Mouse (Mus musculus): Measurements from ENCODE around the gene Socs3. TPM values are rescaled to one million over a fixed set of nuclear protein-coding genes. Genes with fewer than 3 reads are reported as not detected.

Socs3 gene
- polyA plus RNA-seq, 1 experiment from 2014 or later, result 14.9 TPM

GRCm38 (mm10) chr11:117995255-117995654 lies 25.4 kb upstream of the Socs3 start:
- H3K4me1 ChIP-seq (replicated peaks), result peaks cover 42% of the 10 kb centered on the region
- no peak overlapping the region for H3K4me2 ChIP-seq
- peaks cover 26% of the 10 kb centered on the region for H3K36me3 ChIP-seq
- no peaks in the 10 kb centered on the region for H3K9me3 ChIP-seq
- peak overlapping the region; percentile 45; the same call in 1 of the 2 replicates for H3K27ac ChIP-seq
- WGBS, result 74% methylated on average over 2 of the region's 2 CpGs
- H3K9ac ChIP-seq (replicated peaks), result no peak overlapping the region
- no peaks in the 10 kb centered on the region for H3K27me3 ChIP-seq
- ATAC-seq (ENCODE audit: insufficient number of reproducible peaks, insufficient read depth, low FRiP score, low TSS enrichment, low read depth), result no peak
- H3K4me3 ChIP-seq (replicated peaks), result no peak overlapping the region

- Histone ChIP-seq H3K4me2 (peak overlapping the region; percentile 21; the same call in 1 of the 2 replicates), H3K27me3 (no peaks in the 10 kb centered on the region), H3K9me3 (no peaks in the 10 kb centered on the region), H3K4me1 (replicated peaks) (peaks cover 42% of the 10 kb centered on the region), H3K27ac (peak overlapping the region; percentile 79), H3K4me3 (replicated peaks) (no peak overlapping the region), H3K9ac (replicated peaks) (peak overlapping the region; percentile 37; the same call in 1 of the 2 replicates), H3K36me3 (peaks cover 18% of the 10 kb centered on the region)
- 43% methylated on average over 9 of the region's 9 CpGs for WGBS
- no peak for ATAC-seq (ENCODE audit: insufficient number of reproducible peaks, insufficient read depth, low FRiP score, low TSS enrichment, low read depth)
These were observed 24.6 kb upstream of the Socs3 start for GRCm38 (mm10) chr11:117994250-117995057.

- Histone ChIP-seq H3K4me1 (replicated peaks) (peaks cover 42% of the 10 kb centered on the region), H3K9me3 (no peaks in the 10 kb centered on the region), H3K4me2 (peak overlapping the region; percentile 21; the same call in 1 of the 2 replicates), H3K9ac (replicated peaks) (peak overlapping the region; percentile 37; the same call in 1 of the 2 replicates), H3K36me3 (peaks cover 8% of the 10 kb centered on the region), H3K4me3 (replicated peaks) (no peak overlapping the region), H3K27ac (peak overlapping the region; percentile 79), H3K27me3 (no peaks in the 10 kb centered on the region)
- 62% methylated on average over 14 of the region's 14 CpGs for WGBS
- no peak for ATAC-seq (ENCODE audit: insufficient number of reproducible peaks, insufficient read depth, low FRiP score, low TSS enrichment, low read depth)
These were observed 23.6 kb upstream of the Socs3 start for GRCm38 (mm10) chr11:117993190-117994175.

GRCm38 (mm10) chr11:117991502-117992470 lies 21.9 kb upstream of the Socs3 start:
- Histone ChIP-seq H3K9ac (replicated peaks) (0 out of 2 replicates have a peak overlapping the region, but pooled peaks have one; percentile 2), H3K27ac (no peak overlapping the region), H3K4me3 (replicated peaks) (no peak overlapping the region), H3K4me2 (no peak overlapping the region), H3K27me3 (no peaks in the 10 kb centered on the region), H3K9me3 (no peaks in the 10 kb centered on the region), H3K36me3 (no peaks in the 10 kb centered on the region), H3K4me1 (replicated peaks) (peaks cover 55% of the 10 kb centered on the region)
- ATAC-seq (ENCODE audit: insufficient number of reproducible peaks, insufficient read depth, low FRiP score, low TSS enrichment, low read depth), result no peak
- 73% methylated on average over 9 of the region's 9 CpGs for WGBS

- no peak overlapping the region for H3K4me3 ChIP-seq (replicated peaks)
- H3K9me3 ChIP-seq, result no peaks in the 10 kb centered on the region
- 65% methylated on average over 10 of the region's 10 CpGs for WGBS
- H3K4me1 ChIP-seq (replicated peaks), result peaks cover 44% of the 10 kb centered on the region
- no peaks in the 10 kb centered on the region for H3K36me3 ChIP-seq
- ATAC-seq (ENCODE audit: insufficient number of reproducible peaks, insufficient read depth, low FRiP score, low TSS enrichment, low read depth), result no peak
- H3K27ac ChIP-seq, result no peak overlapping the region
- no peak overlapping the region for H3K4me2 ChIP-seq
- H3K9ac ChIP-seq (replicated peaks), result no peak overlapping the region
- no peaks in the 10 kb centered on the region for H3K27me3 ChIP-seq
These were observed 20.1 kb upstream of the Socs3 start for GRCm38 (mm10) chr11:117989926-117990325.

GRCm38 (mm10) chr11:117989241-117989640 lies 19.4 kb upstream of the Socs3 start:
- Histone ChIP-seq H3K9me3 (no peaks in the 10 kb centered on the region), H3K4me1 (replicated peaks) (peaks cover 37% of the 10 kb centered on the region), H3K36me3 (no peaks in the 10 kb centered on the region), H3K27me3 (no peaks in the 10 kb centered on the region), H3K4me2 (no peak overlapping the region), H3K4me3 (replicated peaks) (no peak overlapping the region), H3K27ac (no peak overlapping the region), H3K9ac (replicated peaks) (no peak overlapping the region)
- 90% methylated on average over 4 of the region's 4 CpGs for WGBS
- no peak for ATAC-seq (ENCODE audit: insufficient number of reproducible peaks, insufficient read depth, low FRiP score, low TSS enrichment, low read depth)

- Histone ChIP-seq H3K9me3 (no peaks in the 10 kb centered on the region), H3K9ac (replicated peaks) (peak overlapping the region; percentile 91; the same call in 1 of the 2 replicates), H3K4me3 (replicated peaks) (peak overlapping the region; percentile 100), H3K27me3 (no peaks in the 10 kb centered on the region), H3K27ac (no peak overlapping the region), H3K4me2 (peak overlapping the region; percentile 88), H3K4me1 (replicated peaks) (peaks cover 24% of the 10 kb centered on the region), H3K36me3 (no peaks in the 10 kb centered on the region)
- WGBS, result 72% methylated on average over 4 of the region's 4 CpGs
- ATAC-seq (ENCODE audit: insufficient number of reproducible peaks, insufficient read depth, low FRiP score, low TSS enrichment, low read depth), result no peak
These were observed 18.1 kb upstream of the Socs3 start for GRCm38 (mm10) chr11:117987968-117988367.

GRCm38 (mm10) chr11:117987032-117987451 lies 17.2 kb upstream of the Socs3 start:
- peak overlapping the region; percentile 91 for H3K9ac ChIP-seq (replicated peaks)
- under 1% methylated on average over 32 of the region's 32 CpGs for WGBS
- no peaks in the 10 kb centered on the region for H3K9me3 ChIP-seq
- peak; percentile 86 for ATAC-seq (ENCODE audit: insufficient number of reproducible peaks, insufficient read depth, low FRiP score, low TSS enrichment, low read depth)
- H3K27me3 ChIP-seq, result no peaks in the 10 kb centered on the region
- H3K27ac ChIP-seq, result peak overlapping the region; percentile 41; the same call in 1 of the 2 replicates
- peak overlapping the region; percentile 88 for H3K4me2 ChIP-seq
- H3K4me3 ChIP-seq (replicated peaks), result peak overlapping the region; percentile 100
- H3K4me1 ChIP-seq (replicated peaks), result peaks cover 21% of the 10 kb centered on the region
- H3K36me3 ChIP-seq, result no peaks in the 10 kb centered on the region

- no peaks in the 10 kb centered on the region for H3K9me3 ChIP-seq
- H3K9ac ChIP-seq (replicated peaks), result peak within 1 kb of the TSS; percentile 91
- H3K27me3 ChIP-seq, result no peaks in the 10 kb centered on the region
- ATAC-seq (ENCODE audit: insufficient number of reproducible peaks, insufficient read depth, low FRiP score, low TSS enrichment, low read depth), result peak; percentile 77
- H3K4me3 ChIP-seq (replicated peaks), result peak within 1 kb of the TSS; percentile 100
- H3K4me2 ChIP-seq, result peak within 1 kb of the TSS; percentile 88
- peak within 1 kb of the TSS; percentile 41; the same call in 1 of the 2 replicates for H3K27ac ChIP-seq
- 7% methylated on average over 51 of the region's 51 CpGs for WGBS
- no peaks in the 10 kb centered on the region for H3K36me3 ChIP-seq
- peaks cover 21% of the 10 kb centered on the region for H3K4me1 ChIP-seq (replicated peaks)
These were observed 16.5 kb upstream of the Socs3 start, which contains the start of gene Pgs1 for GRCm38 (mm10) chr11:117986126-117987031. Gene Pgs1, plus strand, starts transcription at chr11:117986292.

Data from limb, embryonic 12.5 days (tissue).